Mouse (Mus musculus) lung, postnatal 0 days (tissue): ENCODE data around the gene Gmpr2.

ENCODE experiments used
- CTCF ChIP-seq: IDR thresholded peaks from 2 replicates; pipeline ENCODE4 v1.5.1; 2016; ENCODE audit warnings: antibody characterized with exemption, mild to moderate bottlenecking
- EP300 ChIP-seq: IDR thresholded peaks from 2 replicates; pipeline ENCODE4 v1.6.1; 2016; ENCODE audit warnings: antibody characterized with exemption, mild to moderate bottlenecking, control low read depth

- TF ChIP-seq CTCF (no peak), EP300 (no peak)
Measured at GRCm38 (mm10) chr14:55637795-55638194, 33.9 kb upstream of the Gmpr2 start, which contains the start of gene Gm49378.
